Mouse (Mus musculus) urinary bladder, adult 18-20 months (tissue): ENCODE data around the gene Mvb12b.

Experiments
- DNase-seq, 2 experiments: peaks; one replicate each; pipeline ENCODE4 v3.0.0; 2022; ENCODE audit warnings: low spot score in 2 of 2, mixed read lengths in 2 of 2

Mvb12b gene

DNA sequence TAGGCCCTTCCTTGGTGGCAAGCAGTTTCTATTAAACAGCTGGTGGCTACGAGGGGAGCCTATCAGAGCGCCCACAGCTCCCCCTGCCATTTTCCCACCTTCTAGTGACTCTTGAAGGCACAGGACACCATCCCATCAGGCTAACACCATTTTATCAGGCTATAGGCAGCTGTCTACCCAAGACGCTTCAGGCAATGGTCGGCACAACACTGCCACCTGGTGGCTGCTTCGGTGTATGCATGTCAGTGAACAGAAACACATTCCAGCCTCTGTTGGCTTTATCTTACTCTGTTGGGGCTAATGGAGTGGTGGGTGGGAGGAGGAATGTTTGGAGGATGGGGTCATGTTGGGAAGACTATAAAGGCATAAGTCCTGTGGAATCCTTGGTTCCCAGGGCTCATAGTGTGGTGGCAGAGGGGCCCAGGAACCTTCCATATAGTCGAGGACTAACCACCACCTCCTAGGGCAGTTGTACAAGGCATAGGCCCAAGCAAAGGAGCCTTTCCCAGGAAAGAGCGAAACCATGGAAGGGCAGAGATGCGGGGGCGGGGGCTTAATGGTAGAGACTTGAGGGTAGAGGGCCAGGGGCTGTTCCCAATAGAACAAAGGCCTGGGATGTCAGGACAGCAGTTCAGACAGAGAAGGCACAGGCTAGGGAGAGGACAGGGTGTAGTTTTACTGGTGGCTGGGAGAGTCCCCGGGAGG is 152.8 kb downstream of the Mvb12b start:
- DNase-seq: peak; percentile 27 to 73

DNA sequence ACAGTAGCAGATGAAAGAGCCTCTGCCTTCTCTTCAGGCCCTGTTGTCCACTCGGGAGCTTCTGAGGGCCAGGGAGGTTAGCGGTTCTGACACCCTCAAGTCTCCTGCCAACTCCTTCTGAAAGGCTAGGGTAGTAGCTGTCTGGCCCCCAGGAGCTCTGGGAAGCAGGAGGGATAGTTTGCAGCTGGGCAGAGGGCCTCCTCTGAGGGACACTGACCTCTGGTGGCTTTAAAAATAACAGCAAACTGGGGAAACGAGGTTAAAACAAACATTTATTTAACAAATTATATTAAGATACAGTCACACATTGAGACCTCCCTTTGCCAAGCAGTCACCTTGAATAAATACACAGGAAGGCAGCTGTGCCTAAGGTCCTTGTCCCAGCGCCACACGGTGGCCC is 158.0 kb downstream of the Mvb12b start:
- no peak for DNase-seq

DNA sequence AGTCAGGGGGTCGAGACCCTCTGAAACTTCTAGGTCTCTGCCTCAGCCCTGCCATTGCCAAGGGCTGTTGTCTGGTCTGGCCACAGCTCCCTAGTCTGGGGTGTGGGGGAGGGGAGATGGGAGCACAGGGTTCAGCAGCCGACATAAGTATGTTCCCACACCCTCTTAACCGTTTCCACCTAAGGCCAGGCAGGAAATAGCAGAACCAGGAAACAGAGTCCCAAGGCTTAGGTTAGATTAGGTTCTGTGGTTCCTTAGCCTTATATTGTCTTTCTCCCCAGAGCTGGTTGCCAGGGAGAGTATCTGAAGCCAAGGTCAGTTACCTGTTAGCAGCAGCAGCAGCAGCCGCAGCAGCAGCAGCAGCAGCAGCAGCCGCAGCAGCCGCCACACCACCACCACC is 160.5 kb downstream of the Mvb12b start:
- no peak for DNase-seq

DNA sequence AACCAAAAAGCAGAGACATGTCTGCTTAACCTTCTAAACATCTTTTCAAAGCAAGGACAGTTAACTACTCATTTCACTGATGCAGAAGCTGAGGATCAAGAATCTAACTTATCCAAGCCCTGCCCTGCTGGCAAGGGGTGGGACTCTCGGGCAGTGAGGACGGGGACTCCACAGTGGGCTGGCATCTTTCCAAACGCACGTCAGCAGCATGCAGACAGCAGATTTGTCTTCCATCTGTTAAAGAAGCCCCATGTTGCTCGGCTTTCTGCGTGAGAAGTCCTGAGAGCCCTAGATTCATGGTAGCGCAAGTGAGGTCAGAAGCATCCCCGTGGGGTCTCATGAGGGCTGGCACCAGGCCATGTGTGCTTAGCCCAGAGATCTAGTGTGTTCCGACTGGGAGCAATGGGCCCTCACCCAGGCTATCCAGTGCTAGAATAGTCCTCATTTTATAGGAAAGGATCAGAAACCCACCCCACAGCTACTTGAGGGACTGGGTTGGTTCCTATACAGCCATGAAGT is 167.3 kb downstream of the Mvb12b start:
- DNase-seq: no peak

DNA sequence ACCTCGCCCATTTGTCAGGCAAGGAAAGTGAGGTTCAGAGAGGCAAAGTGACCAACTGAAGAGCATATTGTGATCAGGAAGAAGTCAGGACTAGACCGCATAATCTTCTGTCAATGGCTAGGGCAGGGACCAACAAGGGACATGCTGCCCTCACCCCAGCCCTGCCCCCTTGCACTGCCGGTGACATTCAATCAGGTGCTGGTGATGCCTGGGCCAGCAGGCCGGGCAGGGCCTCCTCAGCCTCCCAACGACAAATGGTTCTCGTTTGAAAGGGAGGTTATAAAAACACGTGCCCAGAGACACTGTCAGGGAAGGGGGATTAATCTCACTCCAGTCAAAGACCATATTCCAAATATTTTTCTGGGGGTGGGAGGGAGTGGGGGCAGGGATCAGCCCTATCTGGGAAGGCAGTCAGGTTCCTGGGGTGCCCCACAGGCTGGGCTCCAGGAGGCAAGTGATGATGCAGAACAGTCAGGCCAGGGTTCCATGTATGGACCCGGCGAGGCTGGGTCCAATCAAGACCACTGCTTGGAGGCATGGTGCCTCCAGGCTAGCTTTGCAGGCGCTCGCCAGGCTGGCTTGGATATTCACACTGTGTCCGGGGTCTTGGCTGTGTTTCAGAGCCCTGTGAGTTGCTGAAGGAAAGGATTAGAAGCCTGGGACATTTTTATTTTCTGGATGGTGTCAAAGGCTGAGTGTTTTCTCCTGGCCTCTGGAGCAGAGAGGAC is 168.2 kb downstream of the Mvb12b start:
- no peak for DNase-seq

DNA sequence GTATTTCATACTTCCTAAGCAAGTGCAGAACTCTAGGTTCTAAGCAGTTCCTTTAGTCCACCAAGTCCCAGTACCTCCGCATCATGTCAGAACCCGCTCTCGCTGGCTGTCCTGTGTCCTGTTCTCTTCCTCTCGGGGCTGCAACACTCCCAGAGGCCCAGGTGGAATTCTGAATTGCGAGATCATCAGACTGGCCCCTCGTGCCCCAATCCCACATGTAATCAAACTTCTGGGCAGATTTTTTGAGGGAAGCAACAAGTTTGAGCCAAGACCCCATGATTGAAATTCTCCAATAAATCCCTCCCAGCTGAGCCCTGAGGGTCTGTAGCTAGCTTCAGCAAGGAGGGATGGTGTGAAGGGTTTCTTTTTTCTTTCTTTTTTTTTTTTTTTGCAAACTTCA is 169.2 kb downstream of the Mvb12b start:
- no peak for DNase-seq

DNA sequence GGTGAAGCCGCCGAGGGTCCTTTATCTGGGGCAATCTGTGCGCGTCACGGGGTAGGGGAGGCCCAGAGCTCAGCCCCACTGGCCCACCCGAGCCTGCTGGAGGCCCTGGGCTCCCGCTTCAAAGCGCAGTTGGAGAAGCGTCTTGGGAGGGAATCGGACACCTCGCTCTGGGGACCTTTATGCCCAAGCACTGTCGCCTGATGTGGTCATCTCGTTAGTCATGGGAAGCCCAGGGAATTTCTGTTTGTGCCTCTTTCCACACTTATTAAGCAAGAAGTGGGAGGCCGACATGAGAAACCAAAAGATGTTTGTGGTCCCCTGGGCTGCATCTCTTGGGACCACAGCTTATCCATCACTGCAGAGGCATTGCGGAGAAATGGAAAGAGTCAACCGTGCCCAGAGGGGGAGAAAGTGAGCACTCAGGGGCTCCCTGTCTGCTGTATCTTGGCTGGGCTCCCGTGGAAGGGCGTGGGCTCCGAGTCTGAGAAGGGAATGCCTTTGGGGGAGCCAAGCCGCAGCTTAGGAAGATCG is 169.9 kb downstream of the Mvb12b start:
- no peak for DNase-seq

DNA sequence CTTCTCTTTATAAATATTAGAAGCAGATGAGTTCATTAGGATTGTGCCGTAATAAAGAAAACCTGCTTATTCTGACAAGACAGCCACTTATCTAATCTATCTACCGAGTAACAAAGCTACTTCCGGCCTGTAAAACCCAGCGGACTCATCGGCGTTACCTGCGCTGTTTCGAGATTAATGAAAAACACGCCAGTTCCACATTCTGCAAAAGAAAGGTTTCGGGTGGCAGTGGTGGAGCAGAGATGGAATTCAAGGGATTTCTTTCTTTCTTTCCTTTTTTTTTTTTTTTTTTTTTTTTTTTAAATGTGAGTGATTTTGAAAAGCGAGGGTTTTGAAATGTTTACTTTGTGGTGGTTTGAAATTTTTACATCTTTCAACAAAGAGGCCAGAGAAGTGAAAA is 170.4 kb downstream of the Mvb12b start:
- DNase-seq: no peak

DNA sequence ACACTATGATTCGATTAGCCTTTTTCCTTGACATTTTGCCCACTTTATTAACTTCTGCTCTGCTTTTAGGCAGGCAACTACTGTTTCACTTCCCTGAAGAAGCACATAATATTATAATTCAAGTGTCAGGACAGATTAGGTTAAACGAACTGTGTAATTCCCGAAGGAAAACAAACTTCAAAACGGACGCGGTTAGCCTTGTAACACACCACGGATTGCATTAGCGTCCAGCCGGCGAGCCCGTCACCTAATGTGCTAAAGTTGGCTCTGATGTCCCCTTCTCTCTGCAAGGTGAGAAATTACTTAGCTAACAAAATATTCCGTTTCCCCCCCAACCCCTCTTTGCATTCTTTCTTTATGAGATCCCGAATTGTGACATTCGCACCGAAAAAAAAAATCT is 170.9 kb downstream of the Mvb12b start:
- no peak for DNase-seq

DNA sequence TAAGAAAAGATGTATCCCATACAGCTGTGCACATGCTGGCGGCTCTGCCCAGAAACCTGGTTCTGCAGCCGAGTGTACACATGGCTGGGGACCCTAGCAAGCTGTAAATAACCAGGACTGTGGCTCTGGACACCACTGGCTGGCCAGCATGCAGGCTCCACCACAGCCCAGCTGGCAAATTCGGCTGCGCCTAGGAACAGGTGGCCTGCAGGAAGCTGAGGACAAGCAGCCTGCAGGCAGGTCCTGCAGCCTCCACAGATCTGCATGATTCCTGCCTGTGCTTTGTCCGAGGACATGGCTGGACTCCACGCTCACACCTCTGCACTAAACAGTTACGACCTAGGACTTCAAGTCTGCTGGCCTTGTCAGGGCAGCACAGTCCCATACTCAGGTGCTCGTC is 172.8 kb downstream of the Mvb12b start:
- DNase-seq: no peak

DNA sequence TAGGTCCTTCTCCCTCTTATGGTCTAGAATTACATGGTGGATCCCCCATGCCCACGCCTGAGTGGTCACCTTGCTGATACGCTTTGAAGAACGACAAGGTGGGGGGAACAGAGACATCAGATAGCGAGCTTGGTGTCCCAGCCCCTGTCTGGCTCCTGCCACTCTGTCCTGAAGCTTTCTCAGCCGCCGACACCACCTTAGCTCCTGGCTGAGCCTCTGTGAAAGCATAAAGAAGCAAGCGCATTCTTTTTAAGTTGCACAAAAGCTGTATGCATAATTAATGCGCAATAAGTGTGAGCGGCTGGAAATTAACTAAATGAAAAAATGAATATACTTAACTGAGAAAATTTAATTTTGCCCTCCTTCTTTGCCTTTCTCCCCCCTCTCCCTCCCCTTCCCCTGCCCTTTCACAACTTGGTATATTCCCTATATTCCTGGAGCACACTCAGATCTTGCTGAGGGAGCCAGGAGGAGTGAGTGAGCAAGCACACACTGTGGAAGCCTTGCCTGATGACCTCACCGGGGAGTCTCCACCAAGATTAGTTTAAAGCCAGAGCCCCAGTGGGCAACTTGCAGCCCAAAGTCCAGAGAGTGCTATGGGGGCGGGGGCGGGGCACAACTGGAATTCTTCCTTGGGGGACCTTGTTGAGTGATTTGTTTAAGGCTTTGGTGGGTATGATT is 174.0 kb downstream of the Mvb12b start:
- no peak for DNase-seq

DNA sequence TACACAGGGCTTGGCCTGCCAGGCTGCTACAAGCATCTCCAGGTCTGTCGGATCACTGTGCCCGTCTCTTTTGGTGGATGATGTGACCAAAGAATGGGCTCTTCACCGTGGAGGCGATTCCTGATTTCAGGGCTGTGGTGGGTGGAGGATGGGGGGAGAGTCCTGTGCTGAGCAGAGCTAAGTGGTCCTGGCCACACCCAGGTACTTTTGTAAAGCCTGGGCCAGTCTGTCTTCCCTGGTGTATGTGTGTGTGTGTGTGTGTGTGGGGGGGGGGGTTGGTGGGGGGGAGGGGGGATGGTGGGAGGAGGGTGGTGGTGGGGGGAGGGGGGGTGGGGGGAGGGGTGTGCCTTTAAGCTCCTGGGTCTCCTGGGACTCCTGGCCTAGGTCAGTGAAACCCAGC is 174.9 kb downstream of the Mvb12b start:
- no peak for DNase-seq

DNA sequence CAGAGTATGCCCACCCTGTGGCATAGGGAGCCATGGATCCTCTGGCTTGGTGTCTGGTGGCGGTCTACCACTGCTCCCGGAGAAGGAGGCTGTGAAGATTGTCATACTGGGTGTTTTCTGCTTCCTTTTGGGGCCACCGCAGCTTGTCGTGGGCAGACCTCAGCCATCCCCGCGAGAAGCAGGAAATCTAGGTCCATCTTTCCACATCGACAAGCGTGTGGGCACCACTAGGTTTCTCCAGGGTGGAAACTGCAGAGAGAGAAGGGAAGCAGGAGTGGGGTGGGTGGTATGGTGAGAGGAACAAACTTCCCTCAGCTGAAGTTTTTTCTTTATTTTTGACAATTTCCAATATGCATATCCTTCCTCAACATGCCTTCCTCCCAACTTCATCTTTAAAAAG is 178.9 kb downstream of the Mvb12b start:
- no peak for DNase-seq

DNA sequence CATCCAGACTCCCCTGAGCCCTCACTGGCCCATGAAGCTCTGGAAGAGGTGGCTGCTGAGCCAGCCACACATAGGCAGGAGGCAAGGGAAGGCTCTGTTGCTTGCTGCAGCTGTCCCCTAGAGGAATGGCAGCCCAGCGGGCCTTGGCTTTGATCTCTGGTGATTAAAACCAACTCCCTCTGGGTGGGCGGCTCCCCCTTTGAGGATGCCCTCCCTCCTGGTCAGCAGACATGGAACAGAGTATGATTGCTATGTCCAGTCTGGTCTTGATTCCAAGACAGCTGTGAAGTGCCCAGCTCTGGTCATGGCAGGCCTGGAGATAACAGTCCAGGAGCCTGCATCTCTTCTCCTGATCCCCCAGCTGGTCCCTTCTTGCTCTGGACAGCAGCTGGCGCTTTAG is 179.7 kb downstream of the Mvb12b start:
- DNase-seq: no peak

DNA sequence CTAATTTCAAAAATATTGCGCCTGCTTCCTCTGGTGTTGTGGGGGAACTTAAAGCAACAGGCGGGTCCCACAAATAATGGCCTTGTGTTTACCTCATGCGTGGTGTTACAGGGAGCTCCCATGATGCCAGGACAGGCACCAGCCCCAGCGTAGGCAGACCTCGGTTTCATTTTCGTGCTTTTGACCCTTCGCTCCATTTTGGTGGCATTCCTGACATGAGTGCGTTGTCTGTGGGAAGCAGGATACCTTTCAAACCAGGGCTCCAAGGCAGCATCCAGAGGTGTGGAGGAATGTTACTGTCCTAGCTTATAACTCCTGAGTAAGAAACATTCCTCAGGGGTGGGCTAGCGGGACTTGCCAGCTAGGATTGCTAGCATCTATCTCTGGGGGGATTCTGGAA is 181.3 kb downstream of the Mvb12b start:
- DNase-seq: no peak

DNA sequence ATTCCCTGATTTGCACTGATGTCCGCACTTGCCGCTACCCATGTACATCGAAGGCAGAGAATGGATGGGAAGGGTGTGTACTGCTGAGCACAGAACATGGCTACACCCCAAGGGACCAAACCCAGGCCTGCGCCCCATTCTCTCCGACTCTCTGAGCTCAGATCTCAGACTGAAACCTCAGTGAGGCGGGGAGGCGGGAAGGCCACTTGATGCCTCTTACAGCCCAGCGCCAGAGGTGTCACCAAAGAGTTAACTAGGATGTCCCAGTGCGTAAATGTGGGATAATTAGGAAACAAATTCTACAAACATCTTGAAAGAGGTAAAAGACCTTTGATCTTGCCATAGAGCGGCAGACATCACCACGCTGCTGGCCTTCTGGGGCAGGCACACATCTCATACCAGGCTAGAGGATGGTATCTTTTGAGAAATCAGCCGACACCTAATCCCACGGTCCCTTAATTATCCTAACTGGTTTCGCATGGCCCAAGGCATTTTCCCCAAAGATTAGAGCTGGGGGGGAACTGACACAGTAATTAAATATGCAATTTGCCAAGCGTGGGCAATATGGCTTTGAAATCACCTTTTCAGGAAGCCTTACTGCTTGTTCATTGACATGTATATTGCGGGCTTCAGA is 181.9 kb downstream of the Mvb12b start:
- DNase-seq: no peak

DNA sequence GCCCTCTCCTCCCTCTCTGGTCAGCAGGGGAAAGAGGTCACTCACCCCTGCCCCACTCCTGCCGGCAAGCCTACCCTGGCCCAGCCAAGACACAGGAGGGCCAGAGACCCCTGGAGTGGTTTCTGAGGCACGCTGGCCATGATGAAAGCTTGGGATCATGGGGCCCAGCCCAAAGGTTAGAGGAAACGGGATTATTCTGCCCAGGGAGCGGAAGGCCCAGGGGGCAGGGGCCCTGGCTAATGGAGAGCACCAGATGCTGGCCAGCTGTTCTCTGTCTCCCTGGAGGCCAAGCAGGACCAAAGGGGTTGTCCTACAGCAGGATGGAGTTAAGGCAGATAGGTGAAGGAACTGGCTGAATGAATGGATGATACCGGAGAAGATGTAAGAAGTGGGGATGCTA is 184.5 kb downstream of the Mvb12b start:
- no peak for DNase-seq

DNA sequence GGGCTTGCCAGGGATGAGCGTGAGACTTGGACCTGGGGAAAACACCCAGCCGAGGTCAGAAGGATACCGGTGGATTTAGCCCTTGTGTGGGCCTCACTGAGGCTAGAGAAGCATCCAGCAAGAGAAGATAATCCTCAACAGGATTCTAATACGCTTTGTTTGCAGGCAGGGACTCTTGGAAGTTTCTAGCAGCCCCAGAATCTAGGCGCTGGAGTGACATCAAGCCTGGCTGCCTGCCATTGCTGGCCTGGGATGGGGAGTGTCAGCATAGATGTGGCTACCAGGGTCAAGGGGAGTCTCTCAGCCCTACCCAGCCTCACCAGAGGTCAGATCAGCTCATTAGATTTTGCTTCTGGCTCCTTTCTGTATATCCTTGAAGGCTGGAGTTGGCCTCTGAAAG is 185.0 kb downstream of the Mvb12b start:
- no peak for DNase-seq

DNA sequence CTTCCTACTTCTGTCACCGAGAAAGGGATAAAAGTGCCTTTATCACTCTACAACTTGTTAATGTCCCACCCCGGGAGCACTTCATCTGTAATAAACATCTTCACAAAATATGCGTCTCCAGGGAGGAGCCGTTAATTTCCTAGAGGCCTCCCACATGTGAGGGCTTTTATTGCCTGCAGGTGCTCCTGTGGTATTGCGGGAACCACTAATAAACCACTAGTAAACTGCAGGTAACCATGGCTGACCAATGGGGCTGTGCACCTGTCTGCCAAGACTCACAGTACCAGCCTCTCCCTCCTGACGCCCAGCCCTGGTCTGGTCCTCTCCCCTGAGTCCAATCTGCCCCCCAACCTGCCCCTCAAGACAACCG is 186.3 kb downstream of the Mvb12b start:
- no peak for DNase-seq

DNA sequence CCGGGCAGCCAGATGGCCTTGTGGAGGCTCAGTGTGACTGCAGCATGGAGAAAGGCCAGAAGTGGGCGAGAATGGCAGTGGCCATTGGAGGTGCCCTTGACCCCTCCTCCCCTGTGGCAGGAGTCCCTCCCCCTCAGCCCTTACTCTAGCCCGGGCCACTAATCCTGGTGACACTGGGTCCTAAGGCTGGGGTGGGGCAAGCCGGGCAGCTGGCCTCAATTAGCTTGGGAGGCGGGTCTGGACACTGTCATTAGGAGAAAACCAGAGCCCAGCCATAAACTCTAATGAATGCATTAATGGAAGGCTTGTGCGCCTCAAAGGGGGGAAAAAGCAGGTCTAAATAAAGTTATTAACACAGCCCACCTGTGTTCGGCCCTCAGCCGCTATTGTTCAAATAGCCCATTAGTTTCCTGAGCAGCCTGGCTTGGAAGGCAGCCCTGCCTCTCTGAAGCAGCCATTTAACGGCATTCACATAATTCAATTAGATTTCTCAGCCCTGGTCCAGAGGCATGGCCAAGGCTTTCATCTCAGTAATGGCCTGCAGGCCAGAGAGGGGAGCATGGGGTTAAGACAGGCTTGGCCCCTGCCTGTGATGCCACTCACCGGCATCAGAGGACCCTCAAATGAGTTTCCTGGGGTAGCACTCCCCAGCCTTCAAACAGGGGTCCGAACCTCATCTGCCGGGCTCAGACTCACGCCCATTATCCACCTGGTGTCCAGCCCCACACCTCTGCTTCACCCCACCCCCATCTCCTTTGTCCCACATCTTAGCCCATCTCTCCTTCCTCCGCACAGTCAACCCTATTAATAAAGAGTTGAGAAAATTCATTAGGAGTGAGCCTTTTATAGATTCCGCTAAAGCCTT is 186.9 kb downstream of the Mvb12b start:
- no peak for DNase-seq

DNA sequence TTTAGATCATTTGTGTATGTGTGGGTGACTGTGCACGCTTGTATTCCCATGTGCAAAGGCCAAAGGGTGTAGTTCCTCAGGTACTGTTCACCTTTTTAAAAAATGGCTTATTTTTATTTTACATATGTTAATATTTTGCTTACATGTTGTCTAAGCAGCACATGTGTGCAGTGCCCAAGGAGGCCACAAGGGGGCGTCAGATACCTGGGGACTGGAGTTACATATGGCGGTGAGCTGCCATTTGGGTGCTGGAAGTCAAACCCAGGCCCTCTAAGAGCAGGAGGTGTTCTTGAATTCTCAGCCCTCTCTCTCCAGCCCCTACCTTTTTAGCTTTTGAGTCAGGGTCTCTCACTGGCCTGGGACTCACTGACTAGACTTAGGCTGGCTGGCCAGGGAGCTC is 188.8 kb downstream of the Mvb12b start:
- no peak for DNase-seq
